Mouse (Mus musculus) cerebellum, adult 11-12 months (tissue): ENCODE results near the gene Chst2.

ENCODE experiments used
- DNase-seq: peaks from one replicate; pipeline ENCODE4 v3.0.0; 2022

The Chst2 gene

DNA sequence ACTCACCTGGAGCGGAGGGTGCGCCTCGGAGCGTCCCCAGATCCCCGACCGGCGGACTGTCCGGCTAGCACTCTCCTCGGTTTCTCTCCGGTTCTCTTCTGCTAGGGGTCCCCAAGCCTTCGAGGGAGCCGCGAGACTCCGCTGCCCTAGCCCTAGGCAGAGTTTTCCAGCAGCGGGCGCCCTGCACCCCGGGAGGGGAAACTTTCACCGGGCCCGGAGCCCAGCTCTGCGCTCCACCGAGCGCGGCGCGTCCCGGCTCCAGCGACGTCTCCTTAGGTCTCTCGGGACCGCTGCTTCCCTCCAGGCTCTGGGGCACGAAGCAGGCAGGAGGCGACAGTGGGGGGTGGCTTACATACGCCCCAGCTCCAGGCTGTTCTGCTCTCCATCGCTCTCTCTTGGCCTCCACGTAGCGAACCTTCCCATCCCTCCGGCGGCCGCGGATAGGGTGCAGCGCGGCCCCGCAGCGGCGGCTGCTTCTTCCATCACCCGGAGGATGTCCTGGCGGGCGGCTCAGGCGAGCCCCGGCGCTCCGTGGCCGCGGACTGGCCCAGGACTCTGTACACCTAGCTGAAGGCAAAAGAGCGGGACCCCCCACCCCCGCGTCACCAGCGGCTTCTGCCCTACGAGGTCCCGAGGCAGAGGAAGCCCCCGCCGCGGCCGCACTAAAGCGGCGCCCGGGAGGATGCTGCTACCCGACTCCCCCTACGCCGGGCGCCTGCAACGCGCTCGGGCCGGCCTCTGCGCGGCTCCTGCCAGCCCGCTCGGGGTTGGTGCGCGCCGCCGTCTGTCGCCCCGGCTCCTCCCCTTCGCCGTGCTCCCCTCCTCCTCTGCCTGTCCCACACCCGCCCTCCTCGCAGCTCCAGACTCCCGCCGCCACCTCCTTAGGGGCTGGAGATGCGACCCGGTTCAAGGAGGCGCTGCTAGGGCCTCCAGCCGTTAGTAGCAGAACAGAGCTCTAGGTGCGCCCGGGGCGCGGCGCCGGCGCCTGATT lies at the start of gene Chst2:
Chst2 (minus strand) TSS at position 152 of the 991 bp plus-strand sequence.
- peak; percentile 80 for DNase-seq

DNA sequence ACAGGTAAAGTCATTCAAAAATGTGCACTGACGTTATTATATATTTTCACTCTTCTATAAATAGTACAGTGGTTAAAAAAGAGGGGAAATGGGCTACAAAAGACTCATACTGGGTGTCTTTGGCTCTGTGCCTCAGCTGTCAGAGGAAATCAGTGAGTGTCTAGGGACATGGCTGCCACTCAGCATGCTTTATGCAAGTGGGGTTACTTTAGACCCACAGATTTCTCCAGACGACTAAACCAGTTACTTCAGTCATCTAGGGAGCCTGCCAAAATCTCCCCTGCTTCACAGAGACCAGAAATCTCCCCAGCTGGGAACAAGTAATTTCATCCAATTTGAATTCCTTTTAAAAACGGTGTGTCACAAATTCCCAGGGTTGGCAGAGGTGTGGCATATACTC lies 45.4 kb upstream of the Chst2 start:
- no peak for DNase-seq

DNA sequence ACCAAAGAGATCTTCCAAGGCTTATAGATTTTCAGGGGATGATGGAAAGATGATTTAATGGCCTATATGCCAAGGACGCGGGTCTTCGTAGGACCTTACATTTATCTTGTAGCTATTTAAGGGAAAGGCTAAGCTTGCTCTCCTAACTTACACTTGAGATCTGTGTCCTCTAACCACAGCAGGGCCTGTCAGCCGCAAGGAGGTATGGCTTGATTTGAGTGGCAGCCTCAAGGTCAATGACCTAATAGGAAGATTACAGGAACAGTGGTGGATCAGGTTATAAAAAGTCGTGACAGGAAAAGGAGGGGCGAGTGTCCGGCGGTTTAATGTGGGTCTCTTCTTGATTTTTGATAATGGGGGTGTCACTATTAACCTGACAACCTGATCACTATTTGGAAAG lies 44.1 kb upstream of the Chst2 start:
- no peak for DNase-seq

DNA sequence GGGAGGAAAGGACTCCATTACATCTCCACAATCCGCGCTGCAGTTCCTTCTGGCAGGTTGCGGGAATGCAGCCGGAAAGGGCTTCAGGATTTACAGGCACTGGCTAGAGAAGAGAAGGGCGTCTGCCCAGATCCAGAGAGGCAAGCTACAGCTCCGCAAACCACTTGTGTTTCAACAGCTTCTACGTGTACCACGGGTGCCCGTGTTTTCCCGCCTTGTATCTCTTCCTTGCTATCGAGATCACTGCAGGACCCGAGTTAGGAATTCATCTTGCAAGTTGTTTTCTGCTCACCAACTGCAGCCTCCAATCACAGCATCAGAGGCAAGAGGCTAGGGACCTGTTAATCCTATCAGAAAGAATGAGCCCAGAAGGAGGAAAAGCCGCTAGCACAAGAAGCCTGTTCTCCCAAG lies 35.8 kb upstream of the Chst2 start:
- no peak for DNase-seq

DNA sequence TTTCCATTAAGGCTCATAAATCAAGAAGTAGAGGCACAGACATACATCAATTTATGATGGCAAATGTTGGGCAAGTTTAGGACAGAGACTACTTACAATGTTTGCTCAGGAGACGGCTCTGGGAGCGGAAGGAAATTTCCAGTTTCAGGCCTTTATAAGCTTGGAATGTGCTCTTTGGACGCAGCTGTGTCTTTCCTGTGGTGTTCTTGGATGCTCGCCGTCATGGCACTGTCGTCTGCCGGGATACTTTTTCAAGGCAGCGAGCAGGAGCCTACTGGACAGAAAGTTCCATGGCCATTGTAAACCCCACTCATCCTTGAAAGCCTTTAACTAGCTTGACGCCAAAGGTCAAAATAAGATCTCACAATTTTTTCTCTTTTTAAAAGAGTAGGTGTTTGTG lies 31.4 kb upstream of the Chst2 start:
- DNase-seq = no peak

DNA sequence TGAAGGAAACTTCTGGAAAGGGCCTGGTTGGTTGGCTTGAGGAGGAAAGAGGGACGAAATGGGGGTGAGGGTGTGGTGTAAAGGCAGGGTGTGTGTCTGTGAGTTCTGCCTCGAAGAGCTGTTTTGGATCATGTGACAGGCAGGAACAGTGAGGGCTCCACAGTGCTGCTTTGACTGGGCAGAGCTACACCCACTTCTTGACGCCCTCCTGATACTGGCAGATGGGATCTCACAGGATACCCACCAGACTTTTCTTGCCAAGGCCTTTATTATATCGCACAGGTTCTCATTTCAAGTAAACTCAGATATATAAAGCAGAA lies 29.7 kb upstream of the Chst2 start:
- DNase-seq = no peak

DNA sequence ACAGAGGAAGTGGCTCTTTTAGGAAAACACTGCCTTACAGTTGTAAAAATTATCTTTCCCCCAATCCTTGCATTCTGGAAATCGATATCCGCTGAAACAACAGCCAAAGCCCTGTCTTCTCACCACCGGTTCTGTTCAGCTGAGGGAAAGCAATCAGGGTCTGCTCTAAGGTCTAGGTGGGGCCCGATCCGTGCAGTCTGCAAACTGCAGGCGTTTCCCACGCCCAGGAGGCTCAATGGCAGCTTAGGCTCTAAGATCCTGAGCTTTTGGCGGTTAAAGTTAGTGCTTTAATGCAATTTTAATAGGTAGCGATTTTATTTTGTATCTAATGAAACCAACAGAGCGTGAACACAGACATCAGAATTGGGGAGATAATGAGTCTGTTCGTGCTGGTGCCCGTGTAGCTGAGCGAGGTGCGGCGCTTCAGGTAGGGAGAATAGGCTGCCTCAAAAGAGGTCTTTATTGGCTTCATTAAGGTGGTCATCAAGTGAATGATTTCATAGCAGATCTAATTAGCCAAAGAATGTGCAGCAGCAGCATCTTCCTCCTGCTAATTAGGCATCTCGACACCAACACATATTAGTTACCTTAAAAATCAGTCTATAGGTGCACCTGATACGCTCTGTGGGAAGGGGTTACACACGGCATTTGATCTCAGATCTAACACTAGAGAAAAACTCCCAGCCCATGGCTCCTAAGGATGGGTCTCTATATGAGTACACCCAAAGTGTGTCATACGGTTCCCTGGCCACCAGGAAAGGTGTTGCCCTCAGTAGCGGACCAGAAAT lies 29.2 kb upstream of the Chst2 start:
- no peak for DNase-seq

DNA sequence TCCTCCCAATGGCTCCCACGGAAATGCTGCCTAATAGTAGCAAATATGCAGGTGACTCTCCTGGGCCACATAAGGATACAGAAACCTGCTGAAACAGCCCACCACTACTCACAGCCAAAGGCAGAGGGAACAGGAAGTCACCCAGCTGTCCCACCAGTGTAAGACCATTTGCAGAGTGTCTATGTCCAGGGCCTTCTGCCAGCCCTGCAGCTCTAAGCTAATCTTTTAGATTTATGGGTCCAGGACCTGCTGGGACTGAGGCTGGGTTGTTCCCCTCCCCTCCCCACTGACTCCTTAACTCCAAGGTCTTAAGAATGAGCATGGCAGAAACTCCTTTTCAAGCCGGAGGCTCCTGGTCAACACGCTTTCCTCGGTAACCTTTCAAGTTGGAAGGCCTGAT lies 21.8 kb upstream of the Chst2 start:
- DNase-seq = no peak

DNA sequence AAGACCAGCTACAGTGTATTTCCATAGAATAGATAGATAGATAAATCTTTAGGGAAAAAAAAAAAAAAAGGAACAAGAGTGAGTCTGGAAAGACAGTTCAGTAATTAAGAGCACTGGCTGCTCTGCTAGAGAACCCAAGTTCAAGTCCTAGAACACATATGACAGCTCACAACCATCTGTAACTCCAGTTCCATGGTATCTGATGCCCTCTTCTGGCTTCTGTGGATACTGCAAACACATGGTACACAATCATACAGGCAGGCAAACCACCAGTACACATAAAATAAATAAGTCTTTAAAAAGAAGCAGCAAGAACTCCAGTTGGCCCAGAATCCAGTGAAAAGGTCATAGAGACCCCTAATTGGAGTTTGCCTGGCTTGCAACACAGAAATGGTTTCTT lies 7.4 kb upstream of the Chst2 start:
- no peak for DNase-seq

DNA sequence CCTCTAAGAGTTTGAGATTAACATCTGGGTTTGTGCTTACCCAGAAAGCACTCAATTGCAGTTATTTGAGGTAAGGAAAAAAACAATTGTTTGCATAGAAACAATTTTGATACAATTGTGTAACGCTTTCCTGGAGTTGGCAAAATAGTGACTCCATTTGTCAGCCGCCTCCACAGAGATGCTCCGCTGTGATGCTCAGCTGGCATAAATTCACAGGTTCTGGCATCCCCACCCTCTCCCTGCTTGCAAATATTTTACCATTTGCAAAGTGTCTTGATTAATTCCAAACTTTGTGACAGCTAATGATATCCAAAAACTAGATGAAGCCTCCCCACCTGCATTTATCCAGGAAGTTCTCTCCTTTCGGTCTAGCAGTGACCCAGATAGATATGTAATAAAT lies 5.5 kb upstream of the Chst2 start:
- no peak for DNase-seq

DNA sequence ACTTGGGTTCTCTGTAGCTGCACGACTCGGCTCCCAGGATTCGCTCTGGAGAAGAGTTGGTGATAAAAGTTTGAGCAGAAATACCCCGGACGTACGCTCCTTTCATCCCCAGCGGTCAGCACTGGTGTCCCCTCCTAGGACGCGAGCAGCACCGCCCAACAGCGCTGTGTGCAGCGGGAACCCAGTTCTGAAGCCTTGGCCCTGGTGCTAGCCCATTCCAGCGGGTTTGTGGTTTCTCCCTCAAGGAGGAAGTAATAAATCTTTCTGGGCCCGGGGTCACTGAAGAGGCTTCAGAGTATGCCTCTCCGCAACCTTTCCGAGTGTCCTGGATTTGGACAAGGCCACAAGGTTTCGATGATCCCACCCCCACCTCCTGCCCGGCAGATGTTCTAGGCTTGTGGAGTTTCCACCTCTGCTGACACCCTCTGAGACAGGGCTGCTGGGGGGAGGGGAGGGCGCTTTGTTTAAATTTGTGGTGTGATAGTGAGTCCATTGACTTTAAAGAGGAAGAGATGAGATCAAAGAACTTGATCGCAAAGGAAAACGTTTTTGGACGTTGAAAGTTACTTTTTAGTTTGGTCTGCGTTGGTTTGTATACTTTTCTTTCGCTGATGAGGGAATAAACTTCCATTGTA lies 1.2 kb upstream of the Chst2 start:
- no peak for DNase-seq

DNA sequence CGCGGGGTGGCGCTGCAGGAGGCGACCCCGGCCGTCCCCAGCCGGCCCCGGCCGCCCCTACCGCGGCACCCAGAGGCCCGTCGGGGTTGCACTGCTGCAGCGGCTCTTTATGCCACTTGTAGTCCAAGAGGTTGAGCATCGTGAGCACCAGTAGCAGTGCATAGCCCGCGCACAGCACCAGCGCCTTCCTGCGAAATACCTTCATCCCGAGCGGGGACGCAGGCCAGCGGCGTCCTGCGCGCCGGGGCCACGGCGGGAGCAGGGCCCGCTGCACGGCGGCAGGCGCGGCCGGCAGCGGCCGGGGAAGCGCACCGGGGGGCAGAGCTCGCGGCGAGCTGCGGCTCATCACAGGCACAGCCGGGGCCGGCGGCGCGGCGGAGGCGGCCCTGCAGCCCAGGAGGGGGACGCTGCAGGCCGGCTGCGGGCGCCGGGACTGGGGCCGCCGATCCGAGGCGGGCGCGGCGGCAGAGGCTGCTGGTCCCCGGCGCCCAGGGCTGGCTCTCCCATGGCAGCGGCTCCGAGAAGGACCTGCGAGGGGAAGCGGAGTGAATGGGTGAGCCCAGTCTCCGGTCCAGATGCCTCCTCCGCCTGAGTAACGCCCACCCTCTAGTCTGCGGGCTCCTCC lies 464 bp downstream of the Chst2 start:
- DNase-seq = no peak

DNA sequence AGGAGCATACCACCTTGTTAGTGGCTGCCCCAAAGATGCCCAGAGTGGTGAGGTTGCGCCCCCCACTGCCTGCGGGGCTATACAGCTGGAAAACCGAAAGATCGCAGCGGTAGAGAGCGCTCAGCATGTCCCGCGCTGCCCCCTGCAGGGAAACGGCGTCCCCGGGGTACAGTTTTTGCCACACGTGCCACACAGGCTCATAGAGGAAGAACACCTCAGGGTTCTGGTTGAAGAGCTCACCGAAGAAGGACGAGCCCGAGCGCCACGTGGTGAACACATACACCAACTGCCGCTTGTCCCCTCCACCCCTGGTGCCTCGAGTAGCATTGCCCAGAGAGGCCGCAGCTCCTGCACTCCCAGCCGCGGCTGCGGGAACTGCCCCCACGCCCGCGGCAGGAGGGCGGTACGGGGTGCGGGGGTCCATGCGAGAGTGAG lies 994 bp downstream of the Chst2 start:
- DNase-seq = peak; percentile 41

DNA sequence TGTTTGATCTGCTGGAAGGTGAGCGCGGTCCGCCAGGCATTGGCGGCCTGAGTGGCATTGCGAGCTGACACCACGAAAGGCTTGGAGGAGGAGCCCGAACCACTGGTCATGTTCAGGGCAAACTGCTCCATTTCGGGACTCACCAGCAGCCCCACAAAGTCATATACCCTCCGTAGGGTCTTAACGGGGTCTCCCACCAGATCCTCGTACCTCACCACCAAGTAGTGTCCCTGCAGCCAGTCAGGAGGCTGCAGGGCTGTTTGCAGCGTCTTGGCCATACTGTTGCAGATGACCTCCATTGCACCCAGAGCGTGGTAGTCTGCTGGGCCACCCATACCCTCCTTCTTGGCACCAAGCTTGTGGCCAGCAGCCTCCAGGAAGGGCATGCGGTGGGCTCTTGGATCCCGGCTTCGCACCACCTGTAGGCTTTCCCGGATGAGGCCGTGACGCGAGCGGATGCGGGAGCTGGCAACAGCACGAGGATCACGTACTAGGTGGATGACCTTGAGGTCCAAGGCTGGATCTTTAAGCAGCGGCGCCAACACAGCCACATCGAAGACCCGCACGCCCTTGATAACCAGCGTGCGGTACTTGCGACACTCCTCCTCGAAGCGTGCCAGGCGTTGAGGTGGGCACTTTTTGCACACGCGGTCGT lies 1.6 kb downstream of the Chst2 start:
- DNase-seq = peak; percentile 18

DNA sequence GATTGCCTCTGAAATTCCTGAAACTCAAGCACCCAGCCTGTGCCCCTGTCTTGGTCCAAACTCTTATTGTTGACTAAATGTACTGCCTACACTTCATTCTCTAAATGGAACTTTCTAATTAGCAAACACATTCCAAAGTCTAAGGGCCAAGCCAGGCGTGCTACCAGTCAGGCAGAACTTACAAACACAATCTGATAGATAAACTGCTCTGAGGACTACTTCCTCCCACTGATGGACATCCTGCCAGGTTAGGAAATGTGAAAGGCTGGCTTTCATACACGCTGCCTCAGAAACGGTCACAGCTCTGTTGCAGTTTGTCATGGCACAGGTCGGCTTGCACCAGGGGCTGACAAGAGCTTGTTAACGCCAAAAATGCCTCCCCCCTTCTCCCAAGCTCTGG lies 4.8 kb downstream of the Chst2 start:
- no peak for DNase-seq

DNA sequence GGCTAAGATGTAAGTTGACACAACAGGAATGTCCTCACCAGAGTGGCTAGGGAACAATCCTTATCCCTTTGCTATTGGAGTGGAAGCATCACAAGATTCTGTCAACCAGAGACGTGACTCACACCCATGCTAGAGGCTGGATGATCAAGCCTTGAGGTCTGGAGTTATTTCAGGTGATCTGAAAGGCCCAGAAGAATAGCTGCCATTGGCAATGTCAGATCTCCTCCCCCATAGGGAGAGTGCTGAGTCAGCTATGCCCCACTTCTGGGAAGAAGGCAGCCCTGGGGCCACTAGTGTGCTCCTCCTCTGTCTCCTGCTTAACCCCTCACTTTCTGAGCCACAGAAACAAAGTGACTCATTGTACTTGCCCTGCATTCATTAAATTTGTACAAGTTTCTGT lies 14.5 kb downstream of the Chst2 start:
- no peak for DNase-seq

DNA sequence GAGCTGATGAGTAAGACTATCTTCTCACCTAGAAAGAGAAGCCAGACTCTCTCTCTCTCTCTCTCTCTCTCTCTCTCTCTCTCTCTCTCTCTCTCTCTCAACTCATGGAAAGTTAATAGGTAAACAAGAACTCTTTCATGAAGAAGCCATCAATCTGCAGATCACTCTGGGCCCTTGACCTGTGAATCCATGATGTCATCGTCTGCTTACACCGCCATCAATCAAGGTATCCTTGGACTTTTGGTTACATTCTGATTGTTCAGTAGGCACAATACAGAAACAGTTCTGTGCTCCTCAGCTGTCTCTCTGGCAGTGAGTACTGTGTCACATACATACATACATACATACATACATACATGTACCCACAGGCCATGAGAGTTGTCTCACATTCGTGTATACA lies 16.6 kb downstream of the Chst2 start:
- no peak for DNase-seq

DNA sequence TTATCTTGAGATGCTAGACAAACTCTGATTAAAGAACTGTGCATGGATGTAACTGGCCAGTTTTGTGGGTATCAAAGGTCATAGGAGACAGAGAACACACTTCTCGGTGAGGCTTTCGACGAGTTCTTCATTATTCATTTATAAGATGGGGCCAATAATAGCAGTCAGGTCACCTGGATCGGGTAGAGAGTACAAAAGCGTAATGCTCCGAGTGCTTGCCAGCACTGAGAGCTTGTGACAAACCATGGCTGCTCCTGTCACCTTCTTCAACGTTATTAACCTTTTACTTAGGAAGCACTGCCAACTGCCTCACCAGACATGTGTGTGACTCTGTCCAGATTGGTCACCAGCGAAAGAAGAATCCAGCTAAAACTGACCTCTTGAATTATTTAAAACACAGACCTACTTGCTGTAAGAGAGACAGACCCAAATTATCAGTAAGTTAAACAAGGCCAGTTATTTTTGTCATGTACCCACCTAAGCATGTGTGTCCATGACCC lies 18.6 kb downstream of the Chst2 start:
- DNase-seq = no peak

DNA sequence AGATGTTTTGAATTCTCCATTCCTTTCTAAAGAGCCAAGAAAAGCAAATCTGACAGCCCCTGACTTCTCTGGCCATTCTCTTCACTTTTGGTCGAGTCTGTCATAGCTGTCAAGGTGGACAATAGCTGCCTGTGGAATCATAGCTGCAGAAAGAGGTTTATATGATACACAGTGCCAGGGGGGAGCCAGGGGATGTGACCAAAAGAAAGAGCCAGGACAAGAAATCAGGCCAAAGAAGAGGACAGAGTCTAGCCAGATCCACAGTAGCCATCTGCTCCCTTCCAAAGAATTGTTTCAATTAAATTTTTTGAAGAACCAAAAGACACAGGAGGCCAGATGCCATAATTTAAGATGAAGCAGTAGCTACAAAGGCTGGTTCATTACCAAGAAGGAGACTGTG lies 30.6 kb downstream of the Chst2 start:
- DNase-seq = no peak

DNA sequence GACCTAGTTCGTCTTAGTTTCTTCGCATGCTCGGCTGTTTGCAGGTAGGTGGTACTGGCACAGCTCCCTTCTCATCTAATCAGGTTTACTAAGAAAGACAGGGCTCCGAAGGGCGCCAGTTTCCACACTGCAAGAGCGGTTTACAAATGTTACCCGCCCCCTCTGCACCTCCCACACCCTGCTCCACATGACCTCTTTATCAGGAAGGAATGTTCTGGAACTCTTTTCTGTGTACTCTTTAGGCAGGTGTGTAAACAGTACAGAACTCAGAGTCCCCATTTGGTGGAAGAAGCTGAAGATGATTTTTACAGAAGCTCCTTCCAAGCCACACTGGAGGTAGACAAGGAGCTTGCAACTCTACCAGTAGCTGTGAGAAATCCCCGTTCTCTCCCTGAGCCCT lies 31.2 kb downstream of the Chst2 start:
- no peak for DNase-seq

DNA sequence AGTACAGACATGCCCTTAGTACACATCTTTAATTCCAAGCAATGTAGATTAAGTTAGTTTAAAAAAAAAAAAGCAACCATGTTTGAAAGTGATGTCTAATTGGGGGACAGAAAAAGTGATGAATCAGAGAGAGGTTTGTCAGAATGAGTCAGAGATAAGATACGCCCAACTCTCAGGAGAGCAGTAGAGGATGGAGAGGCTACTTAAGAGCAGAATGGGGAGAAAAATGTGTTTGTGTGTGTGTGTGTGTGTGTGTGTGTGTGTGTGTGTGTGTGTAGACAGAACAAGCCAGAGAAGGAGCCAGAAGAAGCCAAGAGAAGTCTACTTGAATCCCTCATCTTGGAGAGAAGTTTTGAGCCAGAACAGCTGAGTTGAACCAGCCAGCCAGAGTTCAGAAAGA lies 32.8 kb downstream of the Chst2 start:
- no peak for DNase-seq

DNA sequence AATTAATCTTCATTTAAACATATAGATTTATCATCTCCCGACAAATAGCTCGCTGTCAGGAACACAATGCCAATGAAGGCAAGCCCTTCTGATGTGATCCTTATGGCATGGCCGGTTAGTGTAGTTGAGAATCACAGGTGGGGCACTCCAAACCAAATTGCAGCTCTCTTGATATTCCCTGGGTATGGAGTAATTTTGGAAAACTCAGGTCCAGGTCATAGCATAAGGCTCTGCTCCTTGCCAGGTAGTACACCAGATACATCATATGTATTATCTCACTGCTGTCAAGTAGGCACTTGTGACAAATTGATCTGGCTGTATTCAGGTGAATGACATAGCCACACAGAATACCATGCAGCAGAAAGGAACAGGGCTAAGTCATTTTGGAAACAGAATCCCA lies 40.6 kb downstream of the Chst2 start:
- no peak for DNase-seq
